Mouse (Mus musculus) adrenal gland, postnatal 14 days (tissue): ENCODE data around the gene Kif16b. TPM values are rescaled to one million over a fixed set of nuclear protein-coding genes. Genes with fewer than 3 reads are reported as not detected.

ENCODE experiments used
- DNase-seq: peaks from one replicate; pipeline ENCODE4 v3.0.0; 2021; ENCODE audit warnings: mixed read lengths
- total RNA-seq: library from RNA; stranded (reverse); gene quantifications from 2 replicates; pipeline ENCODE4 v1.2.3, GENCODE M21; 2021

The Kif16b gene
- total RNA-seq, 1 experiment from 2014 or later = 19.9 TPM

- no peak for DNase-seq
Observed at GRCm38 (mm10) chr2:142651591-142651990, 249.7 kb downstream of the Kif16b start.

DNA sequence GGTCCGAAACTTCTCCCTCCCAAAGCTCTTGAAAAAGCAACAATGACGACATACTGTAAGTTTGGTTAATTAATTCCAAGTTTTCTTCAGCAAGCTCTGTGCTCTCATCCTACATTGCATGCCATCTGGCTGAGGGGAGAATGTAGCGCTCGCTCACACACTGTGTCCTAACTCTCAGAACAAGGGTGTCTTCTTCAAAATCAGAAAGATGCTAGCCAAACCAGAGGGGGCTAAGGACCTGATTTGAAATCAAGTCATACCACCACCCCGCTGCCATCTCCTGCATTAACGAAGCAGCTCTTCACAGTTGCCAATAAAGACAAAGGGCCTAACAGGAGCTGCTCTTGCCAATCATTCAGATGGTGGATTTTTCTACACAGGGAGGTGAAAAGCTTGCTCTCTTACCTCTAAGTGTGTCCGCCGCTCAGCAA is 253.3 kb downstream of the Kif16b start:
- no peak for DNase-seq

DNA sequence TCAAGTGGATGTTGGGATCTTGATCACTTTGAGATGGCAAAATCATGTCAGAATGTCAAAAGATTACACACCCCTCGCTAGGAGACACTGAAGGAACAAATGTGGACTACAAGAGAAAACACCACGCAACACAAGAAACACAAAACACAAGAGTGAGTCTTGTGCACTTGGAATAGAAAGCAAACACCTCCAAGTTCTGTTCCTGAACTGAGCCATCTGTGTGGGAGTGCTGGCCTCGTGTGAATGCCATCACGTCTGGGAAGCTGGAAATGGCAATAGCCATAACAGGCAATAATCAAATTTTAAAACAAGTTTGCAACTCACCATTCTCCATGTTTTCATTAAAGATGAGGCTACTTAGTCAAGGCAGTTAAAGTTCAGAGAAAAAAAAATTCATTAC is 254.5 kb downstream of the Kif16b start:
- DNase-seq = no peak

GRCm38 (mm10) chr2:142641766-142642165 is 259.6 kb downstream of the Kif16b start:
- no peak for DNase-seq

GRCm38 (mm10) chr2:142635606-142636304 is 265.6 kb downstream of the Kif16b start:
- no peak for DNase-seq

DNA sequence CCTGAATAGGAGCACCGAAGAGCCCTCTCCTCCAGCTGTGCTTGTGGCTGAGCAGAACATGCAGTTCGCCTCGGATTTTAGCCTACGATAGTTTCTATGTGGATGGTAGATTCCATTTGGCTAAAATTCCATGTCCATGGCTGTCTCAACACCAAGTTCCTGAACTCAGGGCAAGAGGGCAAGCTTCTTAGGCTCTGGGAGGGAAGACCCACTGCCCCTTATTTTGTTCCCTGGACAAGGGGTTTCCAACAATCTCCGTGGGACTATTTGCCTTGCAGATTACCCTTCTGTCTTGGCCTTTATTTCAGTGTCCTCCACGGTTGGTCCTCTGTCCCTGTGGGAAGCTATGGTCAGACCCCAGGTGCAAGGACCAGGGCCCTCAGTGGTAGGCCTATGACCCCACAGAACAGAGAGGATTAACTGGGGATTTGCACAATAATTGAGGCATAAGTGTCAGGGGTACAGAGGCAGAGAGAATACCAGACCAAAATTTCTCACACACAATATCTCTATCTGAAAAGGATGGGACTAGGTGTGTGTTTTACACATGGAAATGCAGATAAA is 267.3 kb downstream of the Kif16b start:
- DNase-seq = no peak

DNA sequence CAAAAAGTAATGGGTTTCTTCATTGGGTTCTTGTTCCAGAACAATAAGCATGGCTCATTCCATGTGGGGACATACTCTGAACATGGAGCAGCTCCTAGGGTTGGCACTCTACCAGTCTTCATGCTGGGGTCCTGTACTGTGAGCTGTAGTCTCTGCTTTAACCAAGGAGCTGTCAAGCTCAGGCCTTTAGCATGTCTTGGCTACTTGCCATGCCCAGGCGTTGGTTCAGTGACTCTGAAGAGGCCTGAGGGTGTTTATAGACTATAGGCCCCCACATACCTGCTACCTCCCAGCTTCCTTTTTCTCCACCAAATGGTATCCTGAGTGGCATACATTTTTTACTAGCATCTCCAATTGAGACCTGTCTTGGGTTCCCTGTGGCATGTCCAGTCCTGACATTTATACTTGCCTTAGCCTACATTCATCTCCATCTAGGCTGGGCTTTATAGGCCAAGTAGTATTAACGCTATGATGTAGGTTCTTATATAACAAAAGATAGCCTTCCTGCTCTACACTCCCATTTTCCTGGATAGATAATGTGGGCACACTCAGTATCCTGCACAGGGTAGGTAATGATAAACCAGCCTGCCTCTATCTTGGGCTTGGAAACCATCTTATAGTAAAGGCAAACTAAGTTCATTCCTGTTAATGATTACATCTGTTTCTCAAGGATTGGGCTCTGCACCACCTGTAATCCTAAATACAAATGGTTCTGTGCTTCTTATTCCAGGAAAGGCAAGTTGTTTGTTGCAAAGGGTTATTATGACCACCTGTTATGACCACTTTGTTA is 271.6 kb downstream of the Kif16b start:
- no peak for DNase-seq

DNA sequence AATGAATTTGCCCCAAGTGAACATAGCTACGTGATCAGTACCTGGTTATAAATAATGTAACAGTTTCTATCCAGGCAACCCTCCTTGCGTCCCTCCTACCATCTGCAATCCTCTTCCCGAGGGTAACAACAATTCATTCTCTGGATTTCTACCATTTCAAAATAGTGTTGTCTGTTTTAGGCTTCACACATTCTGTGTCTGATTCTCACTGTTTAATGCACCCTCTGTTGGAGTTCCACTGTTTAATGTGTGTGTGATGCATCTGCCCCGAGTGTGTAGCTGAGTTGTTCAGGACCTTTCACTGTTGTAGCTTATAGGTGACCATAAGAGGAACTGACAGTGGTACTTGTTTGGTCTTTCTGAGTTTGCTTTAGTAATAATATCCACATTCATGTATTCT is 275.6 kb downstream of the Kif16b start:
- DNase-seq = no peak

- no peak for DNase-seq
Observed at GRCm38 (mm10) chr2:142625101-142625500, 276.2 kb downstream of the Kif16b start.

DNA sequence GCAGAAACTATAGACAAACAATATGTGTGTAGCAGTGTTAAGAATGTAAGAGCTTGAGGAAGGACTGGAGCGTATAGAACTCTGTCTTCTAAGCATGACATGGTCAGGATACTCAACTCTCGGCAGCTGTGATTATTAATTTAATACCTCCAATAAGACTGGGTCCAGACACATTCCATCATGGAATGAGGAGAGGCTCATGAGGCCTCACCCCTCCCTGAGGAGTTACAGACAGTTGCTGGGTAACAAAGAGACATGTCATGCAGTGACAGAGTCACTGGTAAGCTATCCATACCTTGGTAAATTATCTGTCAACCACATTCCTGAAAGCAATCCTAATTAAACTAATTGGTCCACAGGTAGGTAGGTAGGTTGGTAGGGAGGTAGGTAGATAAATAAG is 277.1 kb downstream of the Kif16b start:
- no peak for DNase-seq

GRCm38 (mm10) chr2:142621152-142621551 is 280.2 kb downstream of the Kif16b start:
- DNase-seq = no peak

DNA sequence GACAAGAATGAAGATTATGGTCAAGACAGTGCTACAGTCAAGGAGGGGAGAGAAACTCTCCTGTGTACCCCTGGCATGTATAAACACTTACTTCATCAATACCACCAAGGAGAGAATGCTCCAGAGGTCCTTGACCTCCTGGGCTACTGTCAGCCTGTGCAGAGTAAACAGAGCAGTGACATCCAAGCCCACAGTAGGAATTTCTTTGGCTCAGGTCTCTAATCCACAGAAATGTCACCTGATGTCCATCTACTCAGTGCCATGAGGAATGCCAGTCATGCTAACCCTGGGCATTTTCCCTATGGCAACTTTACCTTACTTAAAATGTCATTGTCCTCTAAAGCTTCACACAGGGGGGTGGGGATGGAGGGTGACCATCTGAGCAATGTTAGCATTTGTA is 281.4 kb downstream of the Kif16b start:
- no peak for DNase-seq

DNA sequence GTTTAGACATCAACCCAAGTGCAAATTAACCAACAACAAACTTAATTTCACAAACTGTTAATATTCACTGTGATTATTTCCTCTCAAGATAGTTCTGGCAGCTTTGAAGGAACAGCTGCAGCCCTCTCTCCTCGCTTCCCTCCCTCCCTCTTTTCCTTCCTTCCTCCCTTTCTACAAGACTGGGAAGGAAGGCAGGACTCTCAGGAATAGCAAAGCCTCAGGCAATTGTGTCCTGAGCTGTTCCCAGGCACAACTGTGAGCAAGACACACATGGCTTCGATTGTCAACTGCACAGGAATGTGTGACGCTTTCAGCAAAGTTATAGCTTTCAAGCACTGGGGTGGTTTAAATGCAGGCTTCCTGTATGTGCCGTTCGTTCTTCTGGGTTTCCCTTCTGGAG is 286.8 kb downstream of the Kif16b start:
- no peak for DNase-seq

DNA sequence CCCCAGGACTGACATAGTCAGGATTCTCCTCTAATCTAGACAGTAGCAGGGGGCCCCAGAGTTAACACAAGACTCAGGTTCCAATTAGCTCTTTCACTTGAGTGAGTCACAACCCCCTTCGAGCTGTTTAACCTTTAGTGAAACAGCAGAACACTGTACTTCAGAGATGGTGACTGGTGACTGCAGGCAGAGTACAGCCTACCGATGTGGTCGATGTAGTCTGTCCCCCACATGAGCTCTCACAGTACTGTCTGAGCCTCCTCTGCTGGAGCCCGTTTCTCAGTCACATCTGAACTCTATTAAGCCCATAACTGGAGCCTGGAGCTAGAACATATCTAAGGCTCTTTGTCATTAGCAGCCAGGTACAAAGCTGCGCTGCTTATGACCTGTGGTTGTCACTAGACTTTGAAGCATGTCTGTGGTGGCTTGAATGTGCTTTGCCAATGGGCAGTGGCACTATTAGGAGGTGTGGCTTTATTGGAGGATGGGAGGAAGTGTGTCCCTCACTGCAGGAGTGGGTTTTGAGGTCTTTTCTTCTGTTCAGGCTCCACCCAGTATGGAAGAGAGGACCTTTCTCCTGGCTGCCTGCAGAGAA is 288.9 kb downstream of the Kif16b start:
- DNase-seq = no peak

DNA sequence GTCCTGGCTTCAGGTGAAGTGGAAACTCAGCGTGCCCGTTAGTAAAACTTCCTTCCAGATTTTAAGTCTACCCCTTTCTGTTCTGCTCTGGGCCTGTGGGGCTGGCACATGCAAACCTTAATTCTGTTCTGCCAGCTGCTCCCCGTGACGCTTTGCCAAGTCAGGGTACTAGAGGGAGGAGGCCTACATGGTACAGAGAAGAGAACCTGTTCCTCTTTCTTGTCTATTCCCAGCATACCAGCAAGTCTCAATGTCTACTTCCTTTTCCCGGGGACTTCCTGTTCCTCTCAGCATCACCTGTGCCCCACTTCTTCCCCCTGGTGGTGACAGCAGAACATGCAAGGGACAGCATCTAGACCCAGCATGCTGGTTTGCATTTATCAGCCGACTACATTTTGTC is 290.2 kb downstream of the Kif16b start:
- DNase-seq = peak; percentile 42

DNA sequence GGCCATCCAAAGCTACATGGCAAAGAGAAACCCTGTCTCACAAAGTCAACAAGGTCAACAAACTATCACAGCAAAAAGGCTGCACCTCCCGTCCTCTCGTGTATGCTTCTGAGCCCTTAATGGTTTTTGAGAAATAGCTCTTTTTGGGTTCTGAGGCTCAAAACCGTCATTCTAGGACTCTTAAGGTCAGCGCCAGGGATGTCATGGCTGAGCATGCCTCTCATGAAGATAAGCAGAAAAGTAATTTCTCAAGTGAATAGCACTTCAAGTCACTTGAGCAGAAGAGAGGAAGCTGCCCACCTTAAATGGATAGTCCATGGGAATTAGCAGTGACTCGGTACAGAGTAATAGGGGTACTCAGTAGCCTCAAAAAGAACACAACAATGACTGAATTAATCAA is 291.1 kb downstream of the Kif16b start:
- DNase-seq = no peak

DNA sequence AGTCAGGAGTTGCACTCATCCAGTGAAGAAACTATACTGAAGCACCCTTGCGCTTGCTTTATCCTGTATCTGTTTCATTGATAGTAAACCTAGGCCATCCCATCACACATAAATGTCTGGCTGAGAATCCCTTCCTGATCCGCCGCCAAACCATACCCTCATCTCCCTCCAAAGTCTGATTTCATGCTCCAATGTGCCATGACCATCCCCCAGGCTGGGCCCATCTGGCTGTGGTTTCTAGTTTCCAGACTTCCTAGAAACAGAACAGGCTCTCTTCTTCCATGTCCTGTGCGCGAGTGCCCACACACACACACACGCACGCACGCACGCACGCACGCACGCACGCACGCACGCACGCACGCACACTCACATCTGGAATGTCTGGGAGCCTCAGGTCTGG is 292.6 kb downstream of the Kif16b start:
- DNase-seq = no peak

DNA sequence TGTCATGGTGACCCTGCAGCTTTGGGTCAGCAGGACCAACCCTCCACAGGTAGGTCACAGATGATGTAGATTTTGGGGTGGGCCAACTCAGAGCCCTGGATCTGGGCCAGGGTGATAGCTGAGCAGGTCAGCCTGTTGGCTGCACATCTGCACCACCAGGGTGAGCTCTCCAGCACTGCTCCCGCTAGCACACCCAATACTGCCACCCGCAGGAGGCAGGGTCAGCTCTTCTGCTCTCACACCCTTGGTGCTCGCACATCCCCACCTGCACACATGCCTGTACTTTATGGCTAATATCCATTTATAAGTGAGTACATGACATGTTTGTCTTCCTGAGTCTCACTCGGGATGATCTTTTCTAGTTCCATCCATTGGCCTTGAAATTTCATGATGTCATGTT is 296.6 kb downstream of the Kif16b start:
- DNase-seq = no peak

GRCm38 (mm10) chr2:142603210-142603609 is 298.1 kb downstream of the Kif16b start:
- DNase-seq = no peak

DNA sequence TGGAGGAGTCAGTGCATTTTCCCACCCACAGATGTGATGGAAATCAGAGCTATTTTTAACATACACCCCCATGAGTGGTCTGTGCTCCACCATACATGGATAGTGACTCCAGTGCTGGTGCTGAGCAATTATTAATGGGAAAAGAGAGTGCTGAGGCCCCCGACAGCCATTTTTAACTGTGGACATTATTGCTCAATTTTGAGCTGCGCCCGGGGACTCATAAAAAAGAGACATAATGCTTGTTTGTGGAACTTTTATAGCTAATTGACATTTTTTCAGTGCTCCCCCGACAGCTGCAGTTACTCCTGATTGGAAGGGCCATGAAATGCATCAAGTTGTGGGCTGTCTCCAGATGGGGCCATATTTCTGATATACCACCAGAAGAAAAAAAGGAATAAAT is 302.1 kb downstream of the Kif16b start:
- no peak for DNase-seq

GRCm38 (mm10) chr2:142596176-142597170 is 304.9 kb downstream of the Kif16b start:
- no peak for DNase-seq

DNA sequence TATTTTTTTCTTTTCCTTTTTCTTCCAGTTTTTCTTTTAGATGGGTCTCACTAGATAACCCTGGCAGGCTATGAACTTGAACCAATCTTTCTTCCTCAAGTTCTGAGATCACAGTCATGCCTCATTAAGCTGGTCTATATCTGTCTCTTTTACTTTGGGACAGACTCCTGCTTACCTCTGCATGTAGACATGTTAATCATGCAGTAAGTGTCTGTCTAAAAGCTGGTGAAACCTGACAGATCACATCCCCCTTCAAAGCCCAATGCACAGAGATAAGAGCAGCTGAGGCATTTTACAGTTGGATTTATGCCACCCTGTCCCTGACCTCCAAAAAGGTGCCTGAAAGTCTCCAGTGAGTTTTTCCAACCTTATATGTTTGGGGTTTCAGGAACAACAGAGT is 310.4 kb downstream of the Kif16b start:
- no peak for DNase-seq
